Mouse (Mus musculus): Measurements from ENCODE around the gene Acsbg1. TPM values are rescaled to one million over a fixed set of nuclear protein-coding genes. Genes with fewer than 3 reads are reported as not detected.
A peak's percentile ranks its signal among the peaks of the same experiment; 100 is the strongest.

Gene Acsbg1
- polyA plus RNA-seq, 1 experiment, result 36.6 TPM

DNA sequence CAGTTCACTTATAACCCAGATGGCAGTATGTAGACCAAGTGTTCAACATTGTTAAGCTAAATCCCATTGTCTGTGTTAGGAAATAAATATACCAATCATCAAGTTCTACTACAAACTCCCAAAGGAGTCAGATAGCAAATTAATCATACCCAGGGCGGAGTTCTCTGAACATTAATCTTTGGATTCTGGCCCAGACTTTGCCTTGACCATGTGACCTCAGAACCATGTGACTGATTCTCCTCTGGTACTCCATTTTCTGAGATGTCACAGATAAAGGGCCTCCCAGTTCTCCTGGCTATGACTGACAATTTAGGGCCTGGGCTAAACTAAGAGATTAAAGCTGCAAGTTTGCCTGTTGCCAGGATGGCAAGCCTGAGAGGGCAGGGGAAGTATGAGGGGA is 12.3 kb downstream of the Acsbg1 start:
- Histone ChIP-seq H3K79me3 (ENCODE audit: low read depth) (no peaks in the 10 kb centered on the region), H3K79me2 (ENCODE audit: control insufficient read depth, insufficient read depth) (peaks cover 6% of the 10 kb centered on the region), H3K4me3 (ENCODE audit: insufficient read depth, poor library complexity, severe bottlenecking) (no peak overlapping the region), H3K36me3 (ENCODE audit: control insufficient read depth, insufficient read depth) (no peaks in the 10 kb centered on the region), H3ac (ENCODE audit: control insufficient read depth, insufficient read length, low read depth) (no peak overlapping the region), H3K27me3 (ENCODE audit: control insufficient read depth, insufficient read depth, insufficient read length) (no peaks in the 10 kb centered on the region)
- TF ChIP-seq USF1 (IDR thresholded peaks at IDR 0.05; ENCODE audit: low read depth) (peak; percentile 98), CEBPB (IDR thresholded peaks at IDR 0.05; ENCODE audit: low read depth) (no peak), CTCF (IDR thresholded peaks at IDR 0.05; ENCODE audit: control insufficient read depth, insufficient read depth, insufficient read length) (no peak)

DNA sequence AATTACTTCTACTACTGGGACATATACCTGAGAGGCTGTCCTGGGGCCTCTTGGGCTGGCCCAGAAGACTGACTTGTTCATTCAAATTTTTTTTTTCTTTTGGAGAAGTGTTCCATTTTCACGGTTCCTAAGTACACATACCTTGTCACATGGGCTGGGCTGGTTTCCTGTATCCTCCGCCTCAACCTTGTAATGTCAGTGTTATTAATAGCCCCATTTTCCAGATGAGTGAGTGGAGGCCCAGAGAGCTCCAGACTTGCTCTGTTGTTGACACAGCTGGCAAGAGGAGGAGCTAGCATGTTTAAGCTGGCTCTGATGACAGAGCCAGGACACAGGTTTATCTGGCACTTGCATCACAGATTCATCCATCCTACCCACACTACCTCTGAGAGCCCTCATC is 14.2 kb downstream of the Acsbg1 start:
- TF ChIP-seq MYOD1 (IDR thresholded peaks at IDR 0.05; ENCODE audit: control insufficient read depth, insufficient read length, low read depth), result peak; percentile 82
- no peak for TF ChIP-seq FOSL1 (IDR thresholded peaks at IDR 0.05; ENCODE audit: insufficient read depth, low read length, poor library complexity, severe bottlenecking)
- TF ChIP-seq USF1 (IDR thresholded peaks at IDR 0.05; ENCODE audit: low read depth), result peak; percentile 34
- peak; percentile 20 for TF ChIP-seq CEBPB (IDR thresholded peaks at IDR 0.05; ENCODE audit: low read depth)
- no peak for TF ChIP-seq MYOG (IDR thresholded peaks at IDR 0.05; ENCODE audit: control insufficient read depth, extremely low read depth, insufficient read length)
- TF ChIP-seq MAX (IDR thresholded peaks at IDR 0.05), result no peak
- no peak for TF ChIP-seq CTCF (IDR thresholded peaks at IDR 0.05; ENCODE audit: control insufficient read depth, insufficient read depth, insufficient read length)
- H3K27me3 ChIP-seq (ENCODE audit: control insufficient read depth, insufficient read depth, insufficient read length), result no peaks in the 10 kb centered on the region
- no peak overlapping the region for H3ac ChIP-seq (ENCODE audit: control insufficient read depth, insufficient read length, low read depth)
- no peak overlapping the region for H3K4me3 ChIP-seq (ENCODE audit: insufficient read depth, poor library complexity, severe bottlenecking)
- no peaks in the 10 kb centered on the region for H3K79me3 ChIP-seq (ENCODE audit: low read depth)
- H3K36me3 ChIP-seq (ENCODE audit: control insufficient read depth, insufficient read depth), result no peaks in the 10 kb centered on the region
- peaks cover 7% of the 10 kb centered on the region for H3K79me2 ChIP-seq (ENCODE audit: control insufficient read depth, insufficient read depth)

- H3K79me2 ChIP-seq (ENCODE audit: control insufficient read depth, insufficient read depth), result peaks cover 12% of the 10 kb centered on the region
- H3K27me3 ChIP-seq (ENCODE audit: control insufficient read depth, insufficient read depth, insufficient read length), result no peaks in the 10 kb centered on the region
- no peak for TF ChIP-seq CEBPB (IDR thresholded peaks at IDR 0.05; ENCODE audit: low read depth)
- no peak for TF ChIP-seq MYOG (IDR thresholded peaks at IDR 0.05; ENCODE audit: control insufficient read depth, extremely low read depth, insufficient read length)
- no peak for TF ChIP-seq USF1 (IDR thresholded peaks at IDR 0.05; ENCODE audit: low read depth)
- TF ChIP-seq MAX (IDR thresholded peaks at IDR 0.05), result peak; percentile 77
- TF ChIP-seq MYOD1 (IDR thresholded peaks at IDR 0.05; ENCODE audit: control insufficient read depth, insufficient read length, low read depth), result peak; percentile 10
- TF ChIP-seq FOSL1 (IDR thresholded peaks at IDR 0.05; ENCODE audit: insufficient read depth, low read length, poor library complexity, severe bottlenecking), result no peak
- no peak for TF ChIP-seq CTCF (IDR thresholded peaks at IDR 0.05; ENCODE audit: control insufficient read depth, insufficient read depth, insufficient read length)
- H3K4me3 ChIP-seq (ENCODE audit: insufficient read depth, poor library complexity, severe bottlenecking), result no peak overlapping the region
- H3ac ChIP-seq (ENCODE audit: control insufficient read depth, insufficient read length, low read depth), result no peak overlapping the region
- H3K79me3 ChIP-seq (ENCODE audit: low read depth), result peaks cover 4% of the 10 kb centered on the region
- no peaks in the 10 kb centered on the region for H3K36me3 ChIP-seq (ENCODE audit: control insufficient read depth, insufficient read depth)
Observed at GRCm38 (mm10) chr9:54646252-54646651, 15.4 kb downstream of the Acsbg1 start.

DNA sequence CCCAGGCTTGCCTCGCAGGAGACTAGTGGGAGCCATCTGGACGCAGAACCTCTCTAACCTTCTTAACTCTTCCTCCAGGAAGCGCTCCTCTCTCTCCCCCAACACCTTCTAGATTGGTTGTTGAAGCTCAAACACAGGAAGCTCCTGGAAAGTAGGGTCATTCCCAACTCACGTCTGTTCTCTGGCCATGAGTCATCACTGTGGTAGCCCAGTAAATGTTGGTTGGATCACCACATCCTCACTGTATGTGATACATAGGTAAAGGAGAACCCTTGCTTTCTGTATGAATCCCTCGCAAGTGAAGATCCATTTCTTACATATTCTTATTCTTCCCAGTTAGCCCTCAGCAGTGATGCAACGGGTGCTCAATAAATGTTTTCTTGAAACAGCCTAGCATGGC is 16.1 kb downstream of the Acsbg1 start:
- Histone ChIP-seq H3K4me3 (ENCODE audit: insufficient read depth, poor library complexity, severe bottlenecking) (no peak overlapping the region), H3K79me2 (ENCODE audit: control insufficient read depth, insufficient read depth) (peaks cover 19% of the 10 kb centered on the region), H3ac (ENCODE audit: control insufficient read depth, insufficient read length, low read depth) (no peak overlapping the region), H3K36me3 (ENCODE audit: control insufficient read depth, insufficient read depth) (no peaks in the 10 kb centered on the region), H3K79me3 (ENCODE audit: low read depth) (peaks cover 11% of the 10 kb centered on the region), H3K27me3 (ENCODE audit: control insufficient read depth, insufficient read depth, insufficient read length) (no peaks in the 10 kb centered on the region)
- TF ChIP-seq CEBPB (IDR thresholded peaks at IDR 0.05; ENCODE audit: low read depth) (peak; percentile 11), USF1 (IDR thresholded peaks at IDR 0.05; ENCODE audit: low read depth) (no peak), MAX (IDR thresholded peaks at IDR 0.05) (no peak), CTCF (IDR thresholded peaks at IDR 0.05; ENCODE audit: control insufficient read depth, insufficient read depth, insufficient read length) (no peak), MYOD1 (IDR thresholded peaks at IDR 0.05; ENCODE audit: control insufficient read depth, insufficient read length, low read depth) (no peak), FOSL1 (IDR thresholded peaks at IDR 0.05; ENCODE audit: insufficient read depth, low read length, poor library complexity, severe bottlenecking) (no peak)

DNA sequence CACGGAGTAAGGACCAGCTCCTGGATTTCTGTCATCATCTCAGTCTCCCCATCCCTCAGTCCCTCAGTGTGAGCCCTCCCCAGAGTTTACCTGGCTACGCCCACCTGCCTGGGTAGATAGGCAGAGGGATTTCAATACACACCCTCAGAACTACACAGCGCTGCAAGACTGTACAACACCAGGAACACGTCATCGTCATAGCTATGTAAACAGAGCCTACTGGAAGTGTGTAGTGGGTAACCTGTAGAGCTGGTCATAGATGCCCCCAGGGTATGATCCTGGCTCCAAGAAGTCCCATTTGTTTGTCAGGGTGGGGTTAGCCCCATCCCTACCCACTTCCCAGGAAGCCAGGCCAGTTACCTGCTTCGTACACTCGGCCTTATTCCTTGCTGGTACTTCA is 18.5 kb downstream of the Acsbg1 start:
- Histone ChIP-seq H3K79me3 (ENCODE audit: low read depth) (peaks cover 32% of the 10 kb centered on the region), H3K36me3 (ENCODE audit: control insufficient read depth, insufficient read depth) (no peaks in the 10 kb centered on the region), H3ac (ENCODE audit: control insufficient read depth, insufficient read length, low read depth) (no peak overlapping the region), H3K27me3 (ENCODE audit: control insufficient read depth, insufficient read depth, insufficient read length) (no peaks in the 10 kb centered on the region), H3K79me2 (ENCODE audit: control insufficient read depth, insufficient read depth) (peaks cover 43% of the 10 kb centered on the region), H3K4me3 (ENCODE audit: insufficient read depth, poor library complexity, severe bottlenecking) (no peak overlapping the region)
- TF ChIP-seq FOSL1 (IDR thresholded peaks at IDR 0.05; ENCODE audit: insufficient read depth, low read length, poor library complexity, severe bottlenecking) (no peak), MAX (IDR thresholded peaks at IDR 0.05) (no peak), CEBPB (IDR thresholded peaks at IDR 0.05; ENCODE audit: low read depth) (no peak), MYOG (IDR thresholded peaks at IDR 0.05; ENCODE audit: control insufficient read depth, extremely low read depth, insufficient read length) (no peak), USF1 (IDR thresholded peaks at IDR 0.05; ENCODE audit: low read depth) (no peak), MYOD1 (IDR thresholded peaks at IDR 0.05; ENCODE audit: control insufficient read depth, insufficient read length, low read depth) (no peak), CTCF (IDR thresholded peaks at IDR 0.05; ENCODE audit: control insufficient read depth, insufficient read depth, insufficient read length) (no peak)

GRCm38 (mm10) chr9:54642556-54642955 is 19.1 kb downstream of the Acsbg1 start:
- no peak overlapping the region for H3K4me3 ChIP-seq (ENCODE audit: insufficient read depth, poor library complexity, severe bottlenecking)
- H3K27me3 ChIP-seq (ENCODE audit: control insufficient read depth, insufficient read depth, insufficient read length), result no peaks in the 10 kb centered on the region
- TF ChIP-seq MYOD1 (IDR thresholded peaks at IDR 0.05; ENCODE audit: control insufficient read depth, insufficient read length, low read depth), result no peak
- no peak for TF ChIP-seq MAX (IDR thresholded peaks at IDR 0.05)
- no peak for TF ChIP-seq CTCF (IDR thresholded peaks at IDR 0.05; ENCODE audit: control insufficient read depth, insufficient read depth, insufficient read length)
- no peak for TF ChIP-seq CEBPB (IDR thresholded peaks at IDR 0.05; ENCODE audit: low read depth)
- peak; percentile 50 for TF ChIP-seq FOSL1 (IDR thresholded peaks at IDR 0.05; ENCODE audit: insufficient read depth, low read length, poor library complexity, severe bottlenecking)
- no peak for TF ChIP-seq MYOG (IDR thresholded peaks at IDR 0.05; ENCODE audit: control insufficient read depth, extremely low read depth, insufficient read length)
- no peak for TF ChIP-seq USF1 (IDR thresholded peaks at IDR 0.05; ENCODE audit: low read depth)
- peaks cover 34% of the 10 kb centered on the region for H3K79me3 ChIP-seq (ENCODE audit: low read depth)
- no peaks in the 10 kb centered on the region for H3K36me3 ChIP-seq (ENCODE audit: control insufficient read depth, insufficient read depth)
- H3K79me2 ChIP-seq (ENCODE audit: control insufficient read depth, insufficient read depth), result peaks cover 49% of the 10 kb centered on the region
- H3ac ChIP-seq (ENCODE audit: control insufficient read depth, insufficient read length, low read depth), result no peak overlapping the region
